Mouse (Mus musculus): Measurements from ENCODE around the gene Snrnp200.
"Not testable (repeated sequence)": the region's sequence is repeated elsewhere in the genome, so short reads cannot be mapped to it uniquely, and the experiment has no call there.

The Snrnp200 gene

DNA sequence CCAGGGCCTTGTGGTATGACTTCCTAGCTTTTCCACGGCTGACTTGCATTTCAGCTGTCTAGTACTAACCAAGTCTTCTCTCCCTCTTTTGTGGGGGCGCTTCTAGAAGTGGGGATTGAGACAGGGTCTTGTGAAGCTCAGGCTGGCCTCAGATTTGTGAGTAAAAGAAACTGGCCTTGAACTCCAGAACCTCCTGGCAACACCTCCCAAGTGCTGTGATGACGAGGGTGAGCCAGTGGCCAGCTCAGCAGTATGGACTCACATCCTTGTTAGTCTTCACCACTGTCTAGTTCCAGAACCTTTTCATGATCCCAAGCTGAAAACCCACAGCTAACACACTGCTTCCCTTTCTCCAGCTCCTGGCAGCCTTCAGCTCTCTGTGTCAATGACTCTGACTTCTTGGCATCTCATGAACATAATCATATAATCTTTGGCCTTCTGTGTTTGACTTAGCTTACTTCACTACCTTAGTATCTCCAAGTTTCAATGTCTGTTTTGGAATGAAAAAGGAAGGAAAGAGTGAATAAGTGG is 46.5 kb downstream of the Snrnp200 start:
- DNase-seq, result no peak

- DNase-seq, result no peak
Observed at GRCm38 (mm10) chr2:127255294-127255693, 47.1 kb downstream of the Snrnp200 start.

- no peak for DNase-seq
Observed at GRCm38 (mm10) chr2:127259340-127259739, 51.2 kb downstream of the Snrnp200 start.

- DNase-seq, result no peak
Observed at GRCm38 (mm10) chr2:127262480-127262879, 54.3 kb downstream of the Snrnp200 start.

DNA sequence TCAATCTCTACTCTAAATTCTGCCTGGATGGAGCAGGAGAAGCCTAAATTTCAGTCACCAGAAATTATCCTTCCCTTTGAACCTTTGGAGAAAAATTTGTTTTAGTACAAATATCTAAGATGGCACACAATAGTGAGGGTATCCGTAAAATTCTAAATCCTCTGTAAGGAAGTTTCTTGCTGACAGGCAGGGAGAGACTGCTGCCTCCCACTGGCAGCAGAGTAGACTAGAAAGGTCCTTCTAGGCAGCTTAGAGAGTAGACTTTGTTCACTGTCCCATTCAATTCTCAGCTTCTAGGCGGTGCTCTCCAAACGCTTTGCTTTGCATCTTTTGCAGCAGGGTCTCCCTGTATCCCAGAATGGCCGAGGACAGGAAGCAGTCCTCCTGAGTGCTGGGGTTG is 59.7 kb downstream of the Snrnp200 start:
- no peak for DNase-seq

GRCm38 (mm10) chr2:127269491-127270299 is 61.5 kb downstream of the Snrnp200 start, which contains the start of gene Stard7:
TSS of gene Stard7 (plus strand) at chr2:127270218.
- DNase-seq, result peak; percentile 94

- peak; percentile 75 for DNase-seq
Observed at GRCm38 (mm10) chr2:127270300-127271041, 62.3 kb downstream of the Snrnp200 start.

- DNase-seq, result no peak
Observed at GRCm38 (mm10) chr2:127271042-127271515, 62.9 kb downstream of the Snrnp200 start.

DNA sequence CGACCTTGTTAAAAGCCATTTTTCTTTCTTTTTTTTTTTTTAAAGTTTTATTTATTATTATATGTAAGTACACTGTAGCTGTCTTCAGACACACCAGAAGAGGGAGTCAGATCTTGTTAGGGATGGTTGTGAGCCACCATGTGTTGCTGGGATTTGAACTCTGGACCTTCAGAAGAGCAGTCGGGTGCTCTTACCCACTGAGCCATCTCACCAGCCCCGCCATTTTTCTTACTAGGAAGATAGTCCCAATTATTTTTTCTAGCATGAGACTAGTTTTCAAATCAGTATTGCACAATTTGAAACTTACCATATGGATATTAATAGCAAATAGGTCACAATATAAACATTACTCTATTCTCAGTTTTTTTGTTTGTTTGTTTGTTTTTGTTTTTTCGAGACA is 63.9 kb downstream of the Snrnp200 start:
- not testable (repeated sequence) for DNase-seq

GRCm38 (mm10) chr2:127272806-127273205 is 64.6 kb downstream of the Snrnp200 start:
- no peak for DNase-seq

GRCm38 (mm10) chr2:127274590-127274989 is 66.4 kb downstream of the Snrnp200 start:
- DNase-seq, result no peak

GRCm38 (mm10) chr2:127275551-127276320 is 67.5 kb downstream of the Snrnp200 start:
- no peak for DNase-seq

GRCm38 (mm10) chr2:127278162-127278561 is 70.0 kb downstream of the Snrnp200 start:
- DNase-seq, result no peak

Measured in thymus, postnatal 25 days (tissue).